Mouse (Mus musculus) stomach, postnatal 0 days (tissue): ENCODE measurements around the gene Katnal1.

Experiments
- CTCF ChIP-seq: IDR thresholded peaks from 2 replicates; pipeline ENCODE4 v1.5.1; 2016; ENCODE audit warnings: antibody characterized with exemption, low read depth, mild to moderate bottlenecking, moderate library complexity
- EP300 ChIP-seq: optimal IDR thresholded peaks from 2 replicates; pipeline ENCODE3; 2016; ENCODE audit warnings: antibody characterized with exemption

DNA sequence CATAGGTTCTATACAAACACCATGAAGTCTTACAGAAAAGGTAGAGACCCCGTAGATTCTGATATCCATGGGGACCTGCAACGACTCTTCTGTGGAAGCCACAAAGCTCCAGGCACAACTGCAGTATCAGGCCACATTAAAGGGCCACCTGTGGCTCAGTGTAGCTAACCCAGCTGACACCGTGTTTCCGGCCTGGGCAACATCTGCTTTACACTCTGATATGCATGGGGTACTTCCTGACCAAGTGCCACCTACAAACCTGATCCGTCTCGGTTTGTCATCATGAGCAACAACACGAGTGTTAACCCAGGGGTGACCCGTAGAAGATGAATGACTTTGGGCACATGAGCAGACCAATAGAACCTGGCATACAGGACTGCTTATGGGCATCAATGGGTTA is 47.8 kb upstream of the Katnal1 start:
- TF ChIP-seq CTCF (no peak), EP300 (no peak)
